Mouse (Mus musculus): Measurements from ENCODE around the gene Ildr1.

GRCm38 (mm10) chr16:36720194-36721055 lies 26.6 kb downstream of the Ildr1 start:
- TF ChIP-seq POLR2A (IDR thresholded peaks at IDR 0.05; ENCODE audit: borderline replicate concordance, insufficient read depth, low read length) (no peak), CTCF (IDR thresholded peaks at IDR 0.05; ENCODE audit: borderline replicate concordance, insufficient read depth, low read depth, low read length) (no peak)
